Mouse (Mus musculus) central nervous system, embryonic 18 days (tissue): ENCODE data around the gene Ppp1r8. TPM values are rescaled to one million over a fixed set of nuclear protein-coding genes. Genes with fewer than 3 reads are reported as not detected.

Experiments
- polyA plus RNA-seq: library from polyadenylated mRNA; depleted of rRNA; stranded (reverse); fragments of >200 nt; gene quantifications from 2 replicates; pipeline ENCODE4 v1.2.3, GENCODE M21; 2012; rRNA removed

The Ppp1r8 gene
- 87.9 and 91.2 TPM in 2 replicates for polyA plus RNA-seq

GRCm38 (mm10) chr4:132842970-132843704, at the start of gene Ppp1r8:
Gene Ppp1r8, minus strand, starts transcription at chr4:132843169.

GRCm38 (mm10) chr4:132884064-132884843, 41.3 kb upstream of the Ppp1r8 start, which contains the start of gene Stx12:
Gene Stx12, minus strand, starts transcription at chr4:132884509.

GRCm38 (mm10) chr4:132796196-132796886, 46.6 kb downstream of the Ppp1r8 start, which contains the start of gene Themis2:
Gene Themis2, minus strand, starts transcription at chr4:132796387.

Other genes starting within 250 kb of the Ppp1r8 start
- gene Eya3, start 204.2 kb downstream of the Ppp1r8 start, polyA plus RNA-seq, result 23.3 and 24.0 TPM in 2 replicates
- gene Xkr8, start 110.6 kb downstream of the Ppp1r8 start, polyA plus RNA-seq, result 5.0 and 5.6 TPM in 2 replicates
- gene Smpdl3b, start 85.9 kb downstream of the Ppp1r8 start, polyA plus RNA-seq, result 0.74 and 0.90 TPM in 2 replicates
- 28.2 and 31.2 TPM in 2 replicates for gene Rpa2, start 74.8 kb downstream of the Ppp1r8 start, polyA plus RNA-seq
- gene Themis2, start 46.8 kb downstream of the Ppp1r8 start, polyA plus RNA-seq, result 0.35 and 0.39 TPM in 2 replicates
- 150 and 154 TPM in 2 replicates for gene Stx12, start 41.3 kb upstream of the Ppp1r8 start, polyA plus RNA-seq
- gene Fam76a, start 79.4 kb upstream of the Ppp1r8 start, polyA plus RNA-seq, result 21.6 and 22.3 TPM in 2 replicates
- 0.05 and 0.12 TPM in 2 replicates for gene Fgr, start 130.9 kb upstream of the Ppp1r8 start, polyA plus RNA-seq
- 17.4 and 21.8 TPM in 2 replicates for gene Ahdc1, start 168.1 kb upstream of the Ppp1r8 start, polyA plus RNA-seq